Mouse (Mus musculus) testis, adult 2 months (tissue): ENCODE data around the gene Eno2.

Experiments
- CTCF ChIP-seq: fragments of 200-500 bp; IDR thresholded peaks from 2 replicates; pipeline ENCODE4 v1.5.1; 2012; ENCODE audit warnings: low read depth, mild to moderate bottlenecking, inconsistent platforms, low read length, moderate library complexity; ENCODE audit not compliant: control insufficient read depth, insufficient read depth, insufficient replicate concordance
- POLR2A ChIP-seq: fragments of 200-500 bp; IDR thresholded peaks from 2 replicates; pipeline ENCODE4 v1.6.1; 2012; ENCODE audit warnings: low read depth, mild to moderate bottlenecking, inconsistent platforms, low read length, moderate library complexity; ENCODE audit not compliant: control insufficient read depth

- TF ChIP-seq POLR2A: no peak
- TF ChIP-seq CTCF: no peak
Measured at GRCm38 (mm10) chr6:124765951-124766350, 3.5 kb downstream of the Eno2 start.
